Mouse (Mus musculus): ENCODE measurements around the gene Mtx3. TPM values are rescaled to one million over a fixed set of nuclear protein-coding genes. Genes with fewer than 3 reads are reported as not detected.

Gene Mtx3
- polyA plus RNA-seq, 1 experiment from 2014 or later, result 12.4 TPM

GRCm38 (mm10) chr13:92882986-92883720 lies 38.6 kb downstream of the Mtx3 start:
- CTCF ChIA-PET, result no interaction called here
- no peak for TF ChIP-seq CTCF (IDR thresholded peaks at IDR 0.05)
- POLR2A ChIA-PET, result no interaction called here
- ATAC-seq (no peak), DNase-seq (ENCODE audit: low read depth, low spot score) (no peak)
- peaks cover 5% of the 10 kb centered on the region for H3K27me3 ChIP-seq
- in situ Hi-C loops (cut with MboI; ENCODE audit: low pct_unique_long_range_greater_than_20kb), result no loop called here

DNA sequence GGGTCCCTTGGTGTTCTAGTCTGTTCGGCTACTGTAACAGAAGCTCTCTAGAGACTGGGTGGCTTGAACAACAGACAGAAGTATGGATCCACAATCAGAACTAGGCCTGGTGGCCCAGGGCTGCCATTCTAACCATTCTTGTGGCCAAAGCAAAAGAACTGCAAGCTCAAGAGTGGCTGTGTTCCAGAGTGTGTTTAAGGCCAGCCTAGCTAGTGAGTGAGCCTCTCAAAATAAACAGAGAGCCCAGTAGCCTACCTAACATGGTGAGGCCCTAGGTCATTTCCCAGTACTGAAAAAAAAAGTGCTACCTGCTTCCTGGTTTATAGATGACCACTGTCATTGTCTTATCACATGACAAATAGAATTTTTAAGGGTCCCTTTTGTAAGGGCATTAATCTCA lies 39.6 kb downstream of the Mtx3 start:
- ATAC-seq (no peak), DNase-seq (ENCODE audit: low read depth, low spot score) (no peak)
- no peak for TF ChIP-seq CTCF (IDR thresholded peaks at IDR 0.05)
- CTCF ChIA-PET, result no interaction called here
- in situ Hi-C loops (cut with MboI; ENCODE audit: low pct_unique_long_range_greater_than_20kb), result no loop called here
- POLR2A ChIA-PET, result no interaction called here
- peaks cover 5% of the 10 kb centered on the region for H3K27me3 ChIP-seq

DNA sequence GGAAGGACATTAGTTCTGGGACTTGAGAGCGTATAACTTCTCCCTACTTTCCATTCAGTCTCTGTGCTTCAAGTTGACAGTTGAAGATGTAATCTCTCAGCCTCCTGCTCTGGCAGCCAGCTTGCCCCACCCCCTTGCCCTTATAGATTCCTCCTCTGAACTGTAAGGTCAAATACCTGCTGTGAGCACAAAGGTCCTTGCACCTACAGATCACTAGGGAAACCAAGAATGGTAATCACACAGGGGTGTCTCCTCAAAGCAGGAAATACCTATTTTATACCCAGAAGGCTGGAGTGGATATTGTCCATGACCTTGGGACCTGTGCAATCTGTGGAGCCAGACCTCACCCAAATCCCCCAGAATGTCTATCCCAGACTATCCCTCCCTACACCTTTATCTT lies 40.4 kb downstream of the Mtx3 start:
- ATAC-seq (no peak), DNase-seq (ENCODE audit: low read depth, low spot score) (no peak)
- POLR2A ChIA-PET, result no interaction called here
- in situ Hi-C loops (cut with MboI; ENCODE audit: low pct_unique_long_range_greater_than_20kb), result no loop called here
- peaks cover 11% of the 10 kb centered on the region for H3K27me3 ChIP-seq
- TF ChIP-seq CTCF (IDR thresholded peaks at IDR 0.05), result no peak
- CTCF ChIA-PET, result no interaction called here

DNA sequence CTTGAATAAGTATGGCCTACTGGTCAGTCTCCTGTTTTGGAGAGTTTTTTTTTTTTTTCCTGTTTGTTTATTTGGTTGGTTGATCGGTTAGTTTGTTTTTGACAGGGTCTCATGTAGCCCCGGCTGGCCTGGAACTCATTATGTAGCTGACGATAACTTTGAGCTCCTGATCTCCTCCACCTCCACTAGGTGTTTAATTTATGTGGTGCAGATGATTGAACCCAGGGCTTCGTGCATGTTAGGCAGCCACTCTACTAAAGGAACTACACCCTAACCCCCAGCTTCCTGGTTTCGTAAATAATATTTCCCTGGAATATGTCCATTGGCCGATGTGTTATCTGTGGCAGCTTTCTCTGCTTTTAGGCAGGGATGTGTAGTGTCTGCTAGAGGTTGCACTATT lies 54.5 kb downstream of the Mtx3 start:
- in situ Hi-C loops (cut with MboI; ENCODE audit: low pct_unique_long_range_greater_than_20kb), result no loop called here
- ATAC-seq (no peak), DNase-seq (ENCODE audit: low read depth, low spot score) (no peak)
- POLR2A ChIA-PET, result no interaction called here
- peaks cover 5% of the 10 kb centered on the region for H3K27me3 ChIP-seq
- TF ChIP-seq CTCF (IDR thresholded peaks at IDR 0.05), result no peak
- CTCF ChIA-PET, result no interaction called here

DNA sequence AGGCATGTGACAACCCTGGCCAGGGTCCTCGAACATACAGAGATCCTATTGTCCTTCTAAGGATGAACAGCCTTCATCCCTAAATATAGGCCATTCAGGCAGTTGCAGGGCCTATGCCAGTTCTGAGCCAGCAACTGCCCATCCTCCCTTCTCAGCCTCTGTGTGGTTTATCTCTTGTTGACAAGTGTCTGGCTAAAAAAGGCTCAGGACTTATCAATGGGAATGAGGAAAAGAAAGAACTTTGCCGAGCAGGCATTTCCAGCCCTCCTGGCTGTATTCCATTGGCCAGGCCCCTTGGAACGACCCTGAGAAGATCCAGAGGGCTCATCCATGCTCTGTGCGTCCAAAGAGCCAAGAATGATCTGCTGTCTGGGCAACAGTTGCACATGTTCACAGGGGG lies 58.7 kb downstream of the Mtx3 start:
- in situ Hi-C loops (cut with MboI; ENCODE audit: low pct_unique_long_range_greater_than_20kb), result no loop called here
- ATAC-seq (no peak), DNase-seq (ENCODE audit: low read depth, low spot score) (no peak)
- TF ChIP-seq CTCF (IDR thresholded peaks at IDR 0.05), result no peak
- H3K27me3 ChIP-seq, result peaks cover 13% of the 10 kb centered on the region
- POLR2A ChIA-PET, result no interaction called here
- CTCF ChIA-PET, result no interaction called here

- peaks cover 15% of the 10 kb centered on the region for H3K27me3 ChIP-seq
- TF ChIP-seq CTCF (IDR thresholded peaks at IDR 0.05), result no peak
- CTCF ChIA-PET, result no interaction called here
- in situ Hi-C loops (cut with MboI; ENCODE audit: low pct_unique_long_range_greater_than_20kb), result no loop called here
- DNase-seq (ENCODE audit: low read depth, low spot score), result no peak
- POLR2A ChIA-PET, result no interaction called here
- ATAC-seq, result no peak
Measured at GRCm38 (mm10) chr13:92905944-92906343, 61.4 kb downstream of the Mtx3 start.

DNA sequence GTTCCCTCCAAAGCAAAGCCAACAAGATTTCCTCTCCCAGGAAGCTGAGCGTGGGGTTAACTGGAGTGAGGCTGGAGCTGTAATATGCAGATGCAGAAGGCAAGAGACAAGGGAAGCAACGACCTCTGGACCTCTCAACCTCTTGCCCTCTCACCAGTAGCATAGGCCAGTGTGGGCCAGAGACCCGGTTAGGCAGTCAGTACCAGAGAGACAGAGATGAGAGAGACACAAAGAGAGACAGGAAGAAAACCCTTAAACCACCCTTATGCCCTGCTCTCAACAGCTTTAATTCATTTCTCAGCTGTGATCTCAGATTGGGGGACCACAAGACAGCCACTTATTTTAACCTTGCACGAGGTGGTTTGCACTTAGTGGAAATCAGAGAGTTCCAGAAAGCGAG lies 62.8 kb downstream of the Mtx3 start:
- ChIA-PET CTCF (no interaction called here), POLR2A (no interaction called here)
- TF ChIP-seq CTCF (IDR thresholded peaks at IDR 0.05), result no peak
- DNase-seq (ENCODE audit: low read depth, low spot score), result no peak
- ATAC-seq, result no peak
- in situ Hi-C loops (cut with MboI; ENCODE audit: low pct_unique_long_range_greater_than_20kb), result no loop called here
- peaks cover 24% of the 10 kb centered on the region for H3K27me3 ChIP-seq

Other genes with a start within 250 kb of the Mtx3 start
- gene Serinc5, start 233.7 kb upstream of the Mtx3 start, polyA plus RNA-seq (2021), result 13.8 TPM
- not detected for gene Thbs4, start 49.9 kb upstream of the Mtx3 start, polyA plus RNA-seq (2021)